Mouse (Mus musculus) MEL (cell line): ENCODE data around the gene Adgrg2. TPM values are rescaled to one million over a fixed set of nuclear protein-coding genes. Genes with fewer than 3 reads are reported as not detected.

ENCODE experiments used
- DNase-seq: peaks from one replicate; pipeline ENCODE4 v3.0.0; 2011; ENCODE audit warnings: low read depth, low spot score
- H3K27ac ChIP-seq: 2 replicates; pipeline ENCODE4 v1.5.1; 2012; ENCODE audit warnings: low read depth, mild to moderate bottlenecking, control low read depth, low read length, moderate library complexity; ENCODE audit not compliant: control insufficient read depth
- H3K27me3 ChIP-seq, 2 experiments: fragments of 150-350 bp in 1 of 2; sonication (generic) in 1 of 2; 2 replicates each; pipeline ENCODE4 v1.6.1; 2012; ENCODE audit warnings: low read length in 2 of 2, mild to moderate bottlenecking in 2 of 2, improper control_type of control experiment in 1 of 2, moderate library complexity in 1 of 2; ENCODE audit not compliant: insufficient read depth in 2 of 2, control insufficient read depth in 1 of 2
- H3K36me3 ChIP-seq, 2 experiments: 2 replicates each; pipeline ENCODE4 v1.6.1; 2012 to 2014; ENCODE audit warnings: low read length in 2 of 2, improper control_type of control experiment in 1 of 2, inconsistent platforms in 1 of 2, mild to moderate bottlenecking in 1 of 2; ENCODE audit not compliant: insufficient read depth in 2 of 2, control insufficient read depth in 1 of 2
- H3K4me1 ChIP-seq, 2 experiments: fragments of 150-350 bp in 1 of 2; sonication (generic) in 1 of 2; 2 replicates each; pipeline ENCODE4 v1.6.1; 2012; ENCODE audit warnings: low read length in 2 of 2, improper control_type of control experiment in 1 of 2, mild to moderate bottlenecking in 1 of 2; ENCODE audit not compliant: insufficient read depth in 2 of 2, control insufficient read depth in 1 of 2
- H3K4me3 ChIP-seq, 2 experiments: fragments of 150-350 bp in 1 of 2; sonication (generic) in 1 of 2; 2 replicates each; pipeline ENCODE4 v1.5.1; 2012; ENCODE audit warnings: low read depth in 2 of 2, low read length in 2 of 2, mild to moderate bottlenecking in 2 of 2, moderate library complexity in 2 of 2, control low read depth in 1 of 2, improper control_type of control experiment in 1 of 2; ENCODE audit not compliant: control insufficient read depth in 1 of 2, insufficient read depth in 1 of 2
- H3K79me2 ChIP-seq: 2 replicates; pipeline ENCODE4 v1.6.1; 2012; ENCODE audit warnings: mild to moderate bottlenecking, low read length, moderate library complexity; ENCODE audit not compliant: control insufficient read depth, poor library complexity, insufficient read depth
- H3K9ac ChIP-seq: 2 replicates; pipeline ENCODE4 v1.6.1; 2012; ENCODE audit warnings: low read depth, mild to moderate bottlenecking, control low read depth, low read length, moderate library complexity; ENCODE audit not compliant: control insufficient read depth, poor library complexity, severe bottlenecking
- H3K9me3 ChIP-seq: fragments of 150-350 bp; sonication (generic); replicated peaks from 2 replicates; pipeline ENCODE4 v1.6.1; 2012; ENCODE audit warnings: mild to moderate bottlenecking, low read length, improper control_type of control experiment, moderate library complexity; ENCODE audit not compliant: insufficient read depth
- BHLHE40 ChIP-seq: IDR thresholded peaks from 2 replicates; pipeline ENCODE4 v1.6.1; 2012; ENCODE audit warnings: low read depth, mild to moderate bottlenecking, inconsistent platforms, low read length, improper control_type of control experiment, borderline replicate concordance
- CHD2 ChIP-seq: IDR thresholded peaks from 2 replicates; pipeline ENCODE4 v1.6.1; 2011; ENCODE audit warnings: low read length, improper control_type of control experiment
- CTCF ChIP-seq, 3 experiments: IDR thresholded peaks in 2 of 3; conservative IDR thresholded peaks in 1 of 3; 2 replicates each; pipeline ENCODE4 v1.5.1; 2011 to 2012; ENCODE audit warnings: low read length in 3 of 3, low read depth in 2 of 3, mild to moderate bottlenecking in 2 of 3, improper control_type of control experiment in 1 of 3, inconsistent platforms in 1 of 3, mixed read lengths in 1 of 3, moderate library complexity in 1 of 3; ENCODE audit not compliant: control insufficient read depth in 1 of 3, insufficient read depth in 1 of 3, poor library complexity in 1 of 3, severe bottlenecking in 1 of 3
- EP300 ChIP-seq, 2 experiments: IDR thresholded peaks; 2 replicates each; pipeline ENCODE4 v1.6.1; 2011; ENCODE audit warnings: improper control_type of control experiment in 2 of 2, low read length in 2 of 2, low read depth in 1 of 2, mild to moderate bottlenecking in 1 of 2
- HCFC1 ChIP-seq: IDR thresholded peaks from 2 replicates; pipeline ENCODE4 v1.6.1; 2012; ENCODE audit warnings: low read depth, mild to moderate bottlenecking, inconsistent platforms, low read length, improper control_type of control experiment, moderate library complexity
- JUND ChIP-seq: IDR thresholded peaks from 2 replicates; pipeline ENCODE4 v1.6.1; 2011; ENCODE audit warnings: low read depth, mild to moderate bottlenecking, improper control_type of control experiment, low read length
- MAFK ChIP-seq: IDR thresholded peaks from 2 replicates; pipeline ENCODE4 v1.6.1; 2011; ENCODE audit warnings: low read depth, mild to moderate bottlenecking, low read length, improper control_type of control experiment, borderline replicate concordance
- MAX ChIP-seq: IDR thresholded peaks from 2 replicates; pipeline ENCODE4 v1.6.1; 2011; ENCODE audit warnings: low read length, improper control_type of control experiment
- MYB ChIP-seq: IDR thresholded peaks from 2 replicates; pipeline ENCODE4 v1.6.1; 2011; ENCODE audit warnings: mild to moderate bottlenecking, low read depth, low read length, improper control_type of control experiment
- NELFE ChIP-seq: IDR thresholded peaks from 2 replicates; pipeline ENCODE4 v1.6.1; 2011; ENCODE audit warnings: low read depth, low read length, improper control_type of control experiment
- POLR2A ChIP-seq, 2 experiments: IDR thresholded peaks; 2 replicates each; pipeline ENCODE4 v1.6.1; 2011 to 2012; ENCODE audit warnings: low read length in 2 of 2, mild to moderate bottlenecking in 2 of 2, control low read depth in 1 of 2, improper control_type of control experiment in 1 of 2, low read depth in 1 of 2, moderate library complexity in 1 of 2; ENCODE audit not compliant: control insufficient read depth in 1 of 2, insufficient read depth in 1 of 2, poor library complexity in 1 of 2
- RCOR1 ChIP-seq: IDR thresholded peaks from 2 replicates; pipeline ENCODE4 v1.6.1; 2012; ENCODE audit warnings: low read depth, mild to moderate bottlenecking, inconsistent platforms, low read length, improper control_type of control experiment
- SIN3A ChIP-seq: IDR thresholded peaks from 2 replicates; pipeline ENCODE4 v1.6.1; 2012; ENCODE audit warnings: low read length, improper control_type of control experiment, inconsistent platforms
- UBTF ChIP-seq: IDR thresholded peaks from 2 replicates; pipeline ENCODE4 v1.6.1; 2012; ENCODE audit warnings: low read depth, mild to moderate bottlenecking, inconsistent platforms, low read length, improper control_type of control experiment, moderate library complexity, borderline replicate concordance; ENCODE audit not compliant: insufficient read depth
- ZC3H11A ChIP-seq: IDR thresholded peaks from 2 replicates; pipeline ENCODE4 v1.6.1; 2012; ENCODE audit warnings: low read depth, mild to moderate bottlenecking, inconsistent platforms, low read length, improper control_type of control experiment
- ZKSCAN1 ChIP-seq: IDR thresholded peaks from 2 replicates; pipeline ENCODE4 v1.6.1; 2012; ENCODE audit warnings: low read depth, mild to moderate bottlenecking, inconsistent platforms, low read length, improper control_type of control experiment, moderate library complexity
- ZMIZ1 ChIP-seq: IDR thresholded peaks from 2 replicates; pipeline ENCODE4 v1.6.1; 2012; ENCODE audit warnings: low read depth, mild to moderate bottlenecking, inconsistent platforms, low read length, improper control_type of control experiment, moderate library complexity
- polyA plus RNA-seq, 2 experiments: library from polyadenylated mRNA; stranded (reverse) in 1 of 2; unstranded in 1 of 2; fragments of >175 nt in 1 of 2; fragments of >200 nt in 1 of 2; gene quantifications; 2 replicates each; pipeline versions ENCODE4 v1.2.1 to v1.2.4; 2012; ENCODE audit warnings: low replicate concordance in 2 of 2, low read depth in 1 of 2; ENCODE audit not compliant: insufficient read length in 2 of 2, insufficient read depth in 1 of 2, missing spikeins in 1 of 2
- total RNA-seq: library from RNA; depleted of rRNA; stranded (reverse); fragments of 300-350 nt; gene quantifications from 2 replicates; pipeline ENCODE4 v1.2.3, GENCODE M21; 2012

Adgrg2 gene
- total and polyA plus RNA-seq, 3 experiments, result not detected

- Histone ChIP-seq H3K4me1 (no peaks in the 10 kb centered on the region), H3K27ac (no peak overlapping the region), H3K36me3 (no peaks in the 10 kb centered on the region), H3K9me3 (no peaks in the 10 kb centered on the region), H3K79me2 (no peaks in the 10 kb centered on the region), H3K9ac (no peak overlapping the region), H3K4me3 (no peak overlapping the region), H3K27me3 (peaks cover 0 to 2% of the 10 kb centered on the region in 2 experiments; a peak in 2 of 4 replicates)
- DNase-seq, result no peak
- no peak for TF ChIP-seq MYB
- no peak for TF ChIP-seq ZMIZ1
- TF ChIP-seq RCOR1, result no peak
- no peak for TF ChIP-seq JUND
- no peak for TF ChIP-seq ZKSCAN1
- no peak for TF ChIP-seq HCFC1
- no peak for TF ChIP-seq EP300 (IDR thresholded peaks at IDR 0.05; ENCODE audit: low read depth in 1 of 2, low read length in 2 of 2)
- no peak for TF ChIP-seq BHLHE40
- no peak for TF ChIP-seq CHD2
- no peak for TF ChIP-seq SIN3A
- TF ChIP-seq POLR2A (IDR thresholded peaks at IDR 0.05; ENCODE audit: control insufficient read depth in 1 of 2, insufficient read depth in 1 of 2, low read depth in 1 of 2, low read length in 2 of 2, poor library complexity in 1 of 2), result no peak
Observed at GRCm38 (mm10) chrX:160441272-160441671, 50.8 kb downstream of the Adgrg2 start.

GRCm38 (mm10) chrX:160448351-160448750 is 57.9 kb downstream of the Adgrg2 start:
- H3K4me1 ChIP-seq, result no peaks in the 10 kb centered on the region
- no peak overlapping the region for H3K27ac ChIP-seq
- H3K9ac ChIP-seq, result no peak overlapping the region
- no peaks in the 10 kb centered on the region for H3K9me3 ChIP-seq
- no peak overlapping the region for H3K4me3 ChIP-seq
- no peaks in the 10 kb centered on the region for H3K36me3 ChIP-seq
- H3K27me3 ChIP-seq, result peaks cover 0 to 2% of the 10 kb centered on the region in 2 experiments; a peak in 2 of 4 replicates
- DNase-seq, result no peak
- no peak for TF ChIP-seq CTCF (IDR thresholded peaks at IDR 0.05 in 2 of 3, conservative IDR thresholded peaks at IDR 0.05 in 1 of 3; ENCODE audit: control insufficient read depth in 1 of 3, insufficient read depth in 1 of 3, low read depth in 2 of 3, low read length in 3 of 3, poor library complexity in 1 of 3, severe bottlenecking in 1 of 3)
- TF ChIP-seq ZC3H11A, result no peak
- TF ChIP-seq MAFK, result no peak
- TF ChIP-seq NELFE, result no peak
- TF ChIP-seq JUND, result no peak
- no peak for TF ChIP-seq UBTF
- TF ChIP-seq MAX, result no peak
- H3K79me2 ChIP-seq, result no peaks in the 10 kb centered on the region
